Mouse (Mus musculus): ENCODE results near the gene Foxp1. TPM values are rescaled to one million over a fixed set of nuclear protein-coding genes. Genes with fewer than 3 reads are reported as not detected.

The Foxp1 gene
- polyA plus RNA-seq, 1 experiment from 2014 or later = 45.3 TPM

- H3K9ac ChIP-seq (ENCODE audit: low read depth, low read length) = no peak overlapping the region
- WGBS = 85% methylated on average over 14 of the region's 14 CpGs
- H3K27me3 ChIP-seq (replicated peaks; ENCODE audit: control insufficient read depth, insufficient read depth, low read length) = no peaks in the 10 kb centered on the region
- no peak overlapping the region for H3K27ac ChIP-seq (ENCODE audit: low read depth, low read length)
- no peak for ATAC-seq
- no peak overlapping the region for H3K4me3 ChIP-seq (ENCODE audit: low read depth, low read length)
- no peak overlapping the region for H3K4me2 ChIP-seq (replicated peaks; ENCODE audit: low read depth)
- no peak for TF ChIP-seq CTCF (IDR thresholded peaks at IDR 0.05; ENCODE audit: low read depth)
- no peaks in the 10 kb centered on the region for H3K4me1 ChIP-seq (replicated peaks; ENCODE audit: control insufficient read depth, insufficient read depth, low read length)
- no peaks in the 10 kb centered on the region for H3K9me3 ChIP-seq (ENCODE audit: control insufficient read depth)
- no peaks in the 10 kb centered on the region for H3K36me3 ChIP-seq (ENCODE audit: control insufficient read depth, insufficient read depth)
Measured at GRCm38 (mm10) chr6:99299196-99299595, 223.3 kb downstream of the Foxp1 start.

DNA sequence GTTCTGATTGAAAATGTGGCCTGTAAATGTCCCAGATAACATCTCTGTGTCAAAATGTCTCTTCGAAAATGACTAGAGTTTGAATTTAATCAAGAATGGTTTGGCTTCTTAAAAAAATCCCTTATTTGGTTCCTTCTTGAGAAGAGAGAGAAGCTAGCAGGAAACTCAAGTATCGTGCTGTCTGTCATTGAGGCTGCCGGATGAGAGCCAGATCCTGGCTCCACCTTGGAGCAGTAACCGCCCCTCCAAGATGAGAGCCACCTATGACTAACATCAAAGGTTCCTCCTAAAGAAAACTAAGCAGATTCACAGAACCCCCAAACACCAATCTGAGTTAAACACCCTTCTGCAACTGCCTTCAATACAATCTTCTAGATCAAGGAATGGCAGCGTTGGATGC lies 225.0 kb downstream of the Foxp1 start:
- Histone ChIP-seq H3K9me3 (ENCODE audit: control insufficient read depth) (no peaks in the 10 kb centered on the region), H3K4me2 (replicated peaks; ENCODE audit: low read depth) (no peak overlapping the region), H3K27ac (ENCODE audit: low read depth, low read length) (no peak overlapping the region), H3K4me1 (replicated peaks; ENCODE audit: control insufficient read depth, insufficient read depth, low read length) (no peaks in the 10 kb centered on the region), H3K9ac (ENCODE audit: low read depth, low read length) (no peak overlapping the region), H3K4me3 (ENCODE audit: low read depth, low read length) (no peak overlapping the region), H3K27me3 (replicated peaks; ENCODE audit: control insufficient read depth, insufficient read depth, low read length) (no peaks in the 10 kb centered on the region), H3K36me3 (ENCODE audit: control insufficient read depth, insufficient read depth) (no peaks in the 10 kb centered on the region)
- WGBS = 82% methylated on average over 5 of the region's 5 CpGs
- no peak for TF ChIP-seq CTCF (IDR thresholded peaks at IDR 0.05; ENCODE audit: low read depth)
- ATAC-seq = no peak

DNA sequence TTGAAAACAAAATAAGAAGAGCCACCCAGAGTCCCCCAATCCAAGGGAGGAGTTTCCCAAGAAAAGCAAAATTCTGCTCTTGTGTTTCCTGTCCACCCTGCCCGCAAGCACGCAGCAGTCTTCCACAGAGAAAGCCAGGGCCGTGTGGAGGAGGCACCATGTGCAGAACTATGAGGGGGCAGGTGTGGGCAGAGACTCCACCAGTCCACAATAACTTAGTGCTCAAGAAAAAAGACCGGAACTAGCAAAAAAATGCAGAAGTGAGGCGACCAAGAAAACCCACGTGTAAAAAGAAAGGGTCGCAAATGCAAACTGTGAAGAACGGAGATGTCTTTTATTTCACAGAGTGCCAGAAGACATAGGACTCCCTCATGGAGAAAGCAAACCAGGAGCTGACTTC lies 227.0 kb downstream of the Foxp1 start:
- Histone ChIP-seq H3K9me3 (ENCODE audit: control insufficient read depth) (no peaks in the 10 kb centered on the region), H3K9ac (ENCODE audit: low read depth, low read length) (no peak overlapping the region), H3K27ac (ENCODE audit: low read depth, low read length) (no peak overlapping the region), H3K36me3 (ENCODE audit: control insufficient read depth, insufficient read depth) (no peaks in the 10 kb centered on the region), H3K4me3 (ENCODE audit: low read depth, low read length) (no peak overlapping the region), H3K4me1 (replicated peaks; ENCODE audit: control insufficient read depth, insufficient read depth, low read length) (no peaks in the 10 kb centered on the region), H3K4me2 (replicated peaks; ENCODE audit: low read depth) (no peak overlapping the region), H3K27me3 (replicated peaks; ENCODE audit: control insufficient read depth, insufficient read depth, low read length) (no peaks in the 10 kb centered on the region)
- no peak for TF ChIP-seq CTCF (IDR thresholded peaks at IDR 0.05; ENCODE audit: low read depth)
- ATAC-seq = no peak
- 71% methylated on average over 8 of the region's 8 CpGs for WGBS

DNA sequence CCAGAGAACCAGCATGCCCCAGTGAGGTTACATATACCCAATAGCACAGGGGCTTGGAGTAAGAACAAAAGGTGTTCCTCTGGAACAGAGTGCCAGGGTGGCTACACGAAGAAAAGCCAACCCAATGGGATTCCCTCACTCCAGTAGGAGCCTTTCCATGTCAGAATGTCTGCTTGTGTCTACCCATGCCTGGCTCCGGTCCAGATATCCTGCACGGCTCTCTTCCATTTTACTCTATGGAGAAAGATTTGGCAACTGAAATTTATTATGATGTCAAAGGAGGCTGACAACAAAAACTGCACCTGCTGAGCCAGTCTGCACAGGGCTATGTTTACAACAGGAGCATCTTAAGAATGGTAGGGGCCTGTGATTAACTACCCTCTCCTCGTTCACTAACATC lies 233.3 kb downstream of the Foxp1 start:
- no peak overlapping the region for H3K27ac ChIP-seq (ENCODE audit: low read depth, low read length)
- no peaks in the 10 kb centered on the region for H3K36me3 ChIP-seq (ENCODE audit: control insufficient read depth, insufficient read depth)
- H3K4me1 ChIP-seq (replicated peaks; ENCODE audit: control insufficient read depth, insufficient read depth, low read length) = no peaks in the 10 kb centered on the region
- no peak overlapping the region for H3K4me2 ChIP-seq (replicated peaks; ENCODE audit: low read depth)
- no peaks in the 10 kb centered on the region for H3K9me3 ChIP-seq (ENCODE audit: control insufficient read depth)
- 76% methylated on average over 4 of the region's 4 CpGs for WGBS
- H3K9ac ChIP-seq (ENCODE audit: low read depth, low read length) = no peak overlapping the region
- H3K4me3 ChIP-seq (ENCODE audit: low read depth, low read length) = no peak overlapping the region
- no peak for ATAC-seq
- TF ChIP-seq CTCF (IDR thresholded peaks at IDR 0.05; ENCODE audit: low read depth) = no peak
- no peaks in the 10 kb centered on the region for H3K27me3 ChIP-seq (replicated peaks; ENCODE audit: control insufficient read depth, insufficient read depth, low read length)

DNA sequence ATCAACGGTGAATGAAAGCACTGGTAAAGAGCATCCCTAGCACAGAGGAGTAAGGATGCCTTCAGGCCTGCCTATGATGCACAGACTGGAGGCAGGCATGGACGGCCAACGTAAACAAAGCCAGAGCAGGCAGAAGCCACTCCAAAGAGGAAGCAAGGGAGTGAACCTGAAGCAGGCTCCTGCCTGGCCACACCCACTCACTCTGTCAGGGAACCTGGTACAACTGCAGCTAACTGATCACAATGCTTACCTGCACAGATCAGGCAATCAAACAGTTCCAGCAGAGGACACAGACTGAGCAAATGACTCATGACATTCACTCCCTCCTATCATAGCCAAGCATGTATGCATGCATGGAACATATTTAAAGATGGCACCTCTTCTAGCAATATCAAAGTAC lies 237.5 kb downstream of the Foxp1 start:
- Histone ChIP-seq H3K9me3 (ENCODE audit: control insufficient read depth) (no peaks in the 10 kb centered on the region), H3K36me3 (ENCODE audit: control insufficient read depth, insufficient read depth) (no peaks in the 10 kb centered on the region), H3K27me3 (replicated peaks; ENCODE audit: control insufficient read depth, insufficient read depth, low read length) (no peaks in the 10 kb centered on the region), H3K4me3 (ENCODE audit: low read depth, low read length) (no peak overlapping the region), H3K4me2 (replicated peaks; ENCODE audit: low read depth) (no peak overlapping the region), H3K27ac (ENCODE audit: low read depth, low read length) (no peak overlapping the region), H3K9ac (ENCODE audit: low read depth, low read length) (no peak overlapping the region), H3K4me1 (replicated peaks; ENCODE audit: control insufficient read depth, insufficient read depth, low read length) (no peaks in the 10 kb centered on the region)
- TF ChIP-seq CTCF (IDR thresholded peaks at IDR 0.05; ENCODE audit: low read depth) = no peak
- ATAC-seq = peak; percentile 63; the same call in 1 of the 2 replicates
- WGBS = 48% methylated on average over 3 of the region's 3 CpGs

GRCm38 (mm10) chr6:99284019-99284418 lies 238.5 kb downstream of the Foxp1 start:
- Histone ChIP-seq H3K9me3 (ENCODE audit: control insufficient read depth) (no peaks in the 10 kb centered on the region), H3K4me1 (replicated peaks; ENCODE audit: control insufficient read depth, insufficient read depth, low read length) (no peaks in the 10 kb centered on the region), H3K27me3 (replicated peaks; ENCODE audit: control insufficient read depth, insufficient read depth, low read length) (no peaks in the 10 kb centered on the region), H3K36me3 (ENCODE audit: control insufficient read depth, insufficient read depth) (no peaks in the 10 kb centered on the region), H3K27ac (ENCODE audit: low read depth, low read length) (no peak overlapping the region), H3K4me3 (ENCODE audit: low read depth, low read length) (no peak overlapping the region), H3K9ac (ENCODE audit: low read depth, low read length) (no peak overlapping the region), H3K4me2 (replicated peaks; ENCODE audit: low read depth) (no peak overlapping the region)
- no peak for TF ChIP-seq CTCF (IDR thresholded peaks at IDR 0.05; ENCODE audit: low read depth)
- no peak for ATAC-seq
- WGBS = 85% methylated on average over 4 of the region's 4 CpGs

Data from intestine, postnatal 0 days (tissue).